Mouse (Mus musculus) CH12.LX (cell line): ENCODE results near the gene Tmem42.

ENCODE experiments used
- CHD2 ChIP-seq: IDR thresholded peaks from 2 replicates; pipeline ENCODE4 v1.6.1; 2011; ENCODE audit warnings: low read length, improper control_type of control experiment
- CTCF ChIP-seq, 2 experiments: IDR thresholded peaks in 1 of 2; conservative IDR thresholded peaks in 1 of 2; 2 replicates each; pipeline ENCODE4 v1.5.1; 2011 to 2012; ENCODE audit warnings: low read depth in 2 of 2, low read length in 2 of 2, improper control_type of control experiment in 1 of 2, inconsistent platforms in 1 of 2, mild to moderate bottlenecking in 1 of 2, moderate library complexity in 1 of 2
- MXI1 ChIP-seq: IDR thresholded peaks from 2 replicates; pipeline ENCODE4 v1.6.1; 2011; ENCODE audit warnings: mild to moderate bottlenecking, low read depth, low read length, improper control_type of control experiment
- POLR2A ChIP-seq: IDR thresholded peaks from 2 replicates; pipeline ENCODE4 v1.6.1; 2011; ENCODE audit warnings: low read depth, mild to moderate bottlenecking, improper control_type of control experiment, low read length

DNA sequence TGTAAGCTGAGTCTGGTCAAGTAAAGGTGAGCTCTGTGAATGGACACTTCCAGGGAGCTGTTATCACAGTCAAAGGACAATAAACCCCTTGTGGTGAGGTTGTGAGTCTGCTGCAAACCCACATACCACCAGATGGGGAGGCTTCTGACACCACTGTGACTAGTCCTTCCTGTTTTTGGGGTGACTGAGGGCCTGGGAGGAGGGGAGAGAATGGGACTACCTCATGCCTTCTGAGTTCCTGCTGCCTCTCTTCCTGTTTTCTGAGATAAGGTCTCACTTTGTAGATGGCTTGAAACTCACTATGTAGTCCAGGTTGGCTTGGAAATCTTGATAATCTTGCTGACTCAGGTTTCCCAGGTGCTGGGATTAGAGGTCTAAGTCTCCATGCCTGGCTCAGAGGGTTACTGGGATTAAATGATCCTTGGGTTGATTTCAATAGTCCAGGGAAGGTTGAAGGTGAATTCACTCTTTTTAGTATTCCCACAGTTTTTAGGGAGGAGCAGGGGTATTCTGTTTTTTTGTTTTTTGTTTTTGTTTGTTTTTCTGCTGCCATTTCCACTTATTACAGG, 37.7 kb downstream of the Tmem42 start:
- TF ChIP-seq POLR2A (no peak), CHD2 (no peak), MXI1 (no peak), CTCF (conservative IDR thresholded peaks at IDR 0.05 in 1 of 2, IDR thresholded peaks at IDR 0.05 in 1 of 2; ENCODE audit: low read depth in 2 of 2, low read length in 2 of 2) (no peak; a peak in 1 of 4 replicates)
